Comparison of ENCODE assay signal across 29 mouse cellular contexts in genomic region chrX:85132706-85133105, GRCm38 (mm10).
"Had no signal": no experiment of that assay in that cellular context is flagged by ENCODE, and none has a peak within 500 bp of the region (broad histone marks: within the 10 kb centered on the region; RNA-seq: fewer than 3 reads in every experiment).

No protein-coding gene starts in this region.

- ATAC-seq: hindbrain, postnatal 0 days; intestine, embryonic 16.5 days had no signal

- H3K36me3 ChIP-seq: heart, embryonic 13.5 days; heart, embryonic 15.5 days; hindbrain, embryonic 13.5 days; hindbrain, embryonic 15.5 days; kidney, embryonic 15.5 days; limb, embryonic 10.5 days; limb, embryonic 12.5 days; liver, embryonic 13.5 days; liver, embryonic 15.5 days had no signal

- H3K27me3 ChIP-seq: heart, embryonic 13.5 days; heart, embryonic 15.5 days; hindbrain, embryonic 13.5 days; hindbrain, embryonic 15.5 days; kidney, embryonic 15.5 days; limb, embryonic 12.5 days; liver, embryonic 13.5 days; liver, embryonic 15.5 days had no signal

- DNase-seq: gastrocnemius, adult 2 months; gastrocnemius, postnatal 10 days; gastrocnemius, postnatal 25 days; heart, adult 11 months; heart, adult 2 months; heart, postnatal 14 days; heart, postnatal 36 days; kidney, adult 11 months; kidney, adult 2 months; kidney, adult 9 months; kidney, postnatal 10 days; kidney, postnatal 25 days; kidney, postnatal 4 days; liver; liver, embryonic 13.5 days had no signal

- H3K4me1 ChIP-seq: heart, embryonic 13.5 days; heart, embryonic 15.5 days; hindbrain, embryonic 13.5 days; hindbrain, embryonic 15.5 days; kidney, embryonic 15.5 days; limb, embryonic 10.5 days; limb, embryonic 12.5 days; liver, embryonic 13.5 days; liver, embryonic 15.5 days had no signal

- H3K4me2 ChIP-seq: heart, embryonic 11.5 days; heart, embryonic 13.5 days; heart, embryonic 15.5 days; hindbrain, embryonic 13.5 days; hindbrain, embryonic 15.5 days; kidney, embryonic 15.5 days; limb, embryonic 12.5 days; liver, embryonic 11.5 days; liver, embryonic 13.5 days; liver, embryonic 15.5 days had no signal

- H3K27ac ChIP-seq: gastrocnemius, adult 2 months; heart, adult 2 months; heart, embryonic 13.5 days; heart, embryonic 15.5 days; hindbrain, embryonic 13.5 days; hindbrain, embryonic 15.5 days; hindbrain, postnatal 0 days; kidney, embryonic 15.5 days; layer of hippocampus, adult 2 months; left cerebral cortex, adult 2 months; limb, embryonic 10.5 days; limb, embryonic 12.5 days; liver, embryonic 13.5 days; liver, embryonic 15.5 days had no signal

- H3K9ac ChIP-seq: heart, embryonic 13.5 days; heart, embryonic 15.5 days; hindbrain, embryonic 13.5 days; hindbrain, embryonic 15.5 days; kidney, embryonic 15.5 days; limb, embryonic 12.5 days; liver, embryonic 13.5 days; liver, embryonic 15.5 days had no signal

- H3K4me3 ChIP-seq: gastrocnemius, adult 2 months; heart, adult 2 months; heart, embryonic 13.5 days; heart, embryonic 15.5 days; hindbrain, embryonic 13.5 days; hindbrain, embryonic 15.5 days; kidney, embryonic 15.5 days; layer of hippocampus, adult 2 months; left cerebral cortex, adult 2 months; limb, embryonic 10.5 days; limb, embryonic 12.5 days; liver, embryonic 13.5 days; liver, embryonic 15.5 days had no signal

- H3K9me3 ChIP-seq: heart, embryonic 13.5 days; heart, embryonic 15.5 days; hindbrain, embryonic 13.5 days; hindbrain, embryonic 15.5 days; kidney, embryonic 15.5 days; limb, embryonic 10.5 days; limb, embryonic 12.5 days; liver, embryonic 13.5 days; liver, embryonic 15.5 days had no signal
